Comparison of ENCODE assay signal across 27 mouse cellular contexts in genomic region chr11:79552622-79553021, GRCm38 (mm10). TPM values are rescaled to one million over a fixed set of nuclear protein-coding genes. Genes with fewer than 3 reads are reported as not detected.
A peak's percentile ranks its signal among the peaks of the same experiment; 100 is the strongest.
DNase-seq lines count a peak whose midpoint lies in the region; ATAC-seq and TF ChIP-seq lines count a peak whose summit lies in the region.
"Had no signal": no experiment of that assay in that cellular context is flagged by ENCODE, and none has a peak within 500 bp of the region (broad histone marks: within the 10 kb centered on the region; RNA-seq: fewer than 3 reads in every experiment).

No protein-coding gene starts in this region.

- H3K4me1 ChIP-seq in liver, embryonic 14.5 days (replicated peaks; ENCODE audit: control insufficient read depth in 2 of 2, insufficient read depth in 2 of 2, low read length in 1 of 2): peaks cover 3% of the 10 kb centered on the region in 2 experiments; a peak in 3 of 4 replicates
- H3K4me1 ChIP-seq in liver, embryonic 11.5 days (replicated peaks; ENCODE audit: control insufficient read depth, insufficient read depth, low read length): no peaks in the 10 kb centered on the region; the same call in 1 of the 2 replicates
- no peaks in the 10 kb centered on the region for H3K4me1 ChIP-seq in liver, postnatal 0 days (ENCODE audit: insufficient read depth)
- H3K4me1 ChIP-seq in hindbrain, embryonic 16.5 days (ENCODE audit: control insufficient read depth, insufficient read depth, low read depth, low read length): no peaks in the 10 kb centered on the region
- H3K4me1 ChIP-seq: embryonic facial prominence, embryonic 13.5 days; forebrain, embryonic 15.5 days; heart, embryonic 10.5 days; hindbrain, embryonic 15.5 days; kidney, embryonic 15.5 days; limb, embryonic 13.5 days; midbrain, embryonic 12.5 days; stomach, embryonic 15.5 days had no signal

- H3K4me2 ChIP-seq in liver, embryonic 14.5 days (ENCODE audit: low read depth): no peak overlapping the region
- no peak overlapping the region for H3K4me2 ChIP-seq in liver, embryonic 11.5 days
- H3K4me2 ChIP-seq in liver, postnatal 0 days (ENCODE audit: low read depth, low read length): no peak overlapping the region
- H3K4me2 ChIP-seq in hindbrain, embryonic 16.5 days (ENCODE audit: low read length): no peak overlapping the region
- H3K4me2 ChIP-seq: embryonic facial prominence, embryonic 13.5 days; forebrain, embryonic 15.5 days; hindbrain, embryonic 15.5 days; kidney, embryonic 15.5 days; limb, embryonic 13.5 days; midbrain, embryonic 12.5 days; stomach, embryonic 15.5 days had no signal

- no peak overlapping the region for H3K9ac ChIP-seq in liver, embryonic 14.5 days (replicated peaks)
- H3K9ac ChIP-seq in liver, embryonic 11.5 days (ENCODE audit: low read depth, low read length): no peak overlapping the region
- H3K9ac ChIP-seq in liver, postnatal 0 days (replicated peaks): no peak overlapping the region
- H3K9ac ChIP-seq in hindbrain, embryonic 16.5 days (ENCODE audit: low read depth, low read length): no peak overlapping the region
- H3K9ac ChIP-seq: embryonic facial prominence, embryonic 13.5 days; forebrain, embryonic 15.5 days; hindbrain, embryonic 15.5 days; kidney, embryonic 15.5 days; limb, embryonic 13.5 days; midbrain, embryonic 12.5 days; stomach, embryonic 15.5 days had no signal

- no peak overlapping the region for H3K4me3 ChIP-seq in liver, embryonic 14.5 days (ENCODE audit: insufficient read depth in 1 of 2, low read depth in 2 of 2, low read length in 2 of 2)
- no peak overlapping the region for H3K4me3 ChIP-seq in liver, embryonic 11.5 days (ENCODE audit: low read depth, low read length)
- no peak overlapping the region for H3K4me3 ChIP-seq in liver, postnatal 0 days (ENCODE audit: low read depth, low read length)
- H3K4me3 ChIP-seq in hindbrain, embryonic 16.5 days (ENCODE audit: low read length): no peak overlapping the region
- H3K4me3 ChIP-seq: embryonic facial prominence, embryonic 13.5 days; forebrain, embryonic 15.5 days; heart, embryonic 10.5 days; hindbrain, embryonic 15.5 days; kidney, embryonic 15.5 days; limb, embryonic 13.5 days; midbrain, embryonic 12.5 days; stomach, embryonic 15.5 days had no signal

- peaks cover 3% of the 10 kb centered on the region for H3K36me3 ChIP-seq in liver, embryonic 14.5 days (replicated peaks; ENCODE audit: control insufficient read depth, insufficient read depth, low read depth)
- H3K36me3 ChIP-seq in liver, embryonic 11.5 days (ENCODE audit: control insufficient read depth, insufficient read depth, low read length): peaks cover 17% of the 10 kb centered on the region
- peaks cover 46% of the 10 kb centered on the region for H3K36me3 ChIP-seq in liver, postnatal 0 days (replicated peaks; ENCODE audit: insufficient read depth, low read length)
- H3K36me3 ChIP-seq in hindbrain, embryonic 16.5 days (ENCODE audit: control insufficient read depth, insufficient read depth, low read length): peaks cover 46% of the 10 kb centered on the region

- WGBS in liver, embryonic 14.5 days (ENCODE audit: insufficient replicate concordance): 7% methylated on average over 1 of the region's 1 CpGs
- WGBS in liver, embryonic 11.5 days: 20% methylated on average over 1 of the region's 1 CpGs
- WGBS in liver, postnatal 0 days (ENCODE audit: insufficient replicate concordance): 29% methylated on average over 1 of the region's 1 CpGs
- 83% methylated on average over 1 of the region's 1 CpGs for WGBS in hindbrain, embryonic 16.5 days

- no peak overlapping the region for H3K27ac ChIP-seq in liver, embryonic 14.5 days
- no peak overlapping the region for H3K27ac ChIP-seq in liver, embryonic 11.5 days (ENCODE audit: low read depth, low read length)
- no peak overlapping the region for H3K27ac ChIP-seq in liver, postnatal 0 days (ENCODE audit: low read depth)
- no peak overlapping the region for H3K27ac ChIP-seq in hindbrain, embryonic 16.5 days (ENCODE audit: low read depth, low read length)
- H3K27ac ChIP-seq: embryonic facial prominence, embryonic 13.5 days; forebrain, embryonic 15.5 days; heart, embryonic 10.5 days; hindbrain, embryonic 15.5 days; kidney, embryonic 15.5 days; limb, embryonic 13.5 days; macrophage; midbrain, embryonic 12.5 days; stomach, embryonic 15.5 days had no signal

- H3K9me3 ChIP-seq in liver, embryonic 14.5 days (ENCODE audit: control insufficient read depth, low read length): no peaks in the 10 kb centered on the region
- H3K9me3 ChIP-seq in liver, embryonic 11.5 days (ENCODE audit: control insufficient read depth, low read length): no peaks in the 10 kb centered on the region
- no peaks in the 10 kb centered on the region for H3K9me3 ChIP-seq in liver, postnatal 0 days (ENCODE audit: low read length)
- no peaks in the 10 kb centered on the region for H3K9me3 ChIP-seq in hindbrain, embryonic 16.5 days (ENCODE audit: control insufficient read depth, low read length)
- H3K9me3 ChIP-seq: embryonic facial prominence, embryonic 13.5 days; forebrain, embryonic 15.5 days; heart, embryonic 10.5 days; hindbrain, embryonic 15.5 days; kidney, embryonic 15.5 days; limb, embryonic 13.5 days; midbrain, embryonic 12.5 days; stomach, embryonic 15.5 days had no signal

- TF ChIP-seq EP300 in liver, embryonic 14.5 days (IDR thresholded peaks at IDR 0.05; ENCODE audit: low read depth): peak; percentile 35
- TF ChIP-seq EP300 in liver, postnatal 0 days (IDR thresholded peaks at IDR 0.05; ENCODE audit: low read depth): peak; percentile 39

- no peak for TF ChIP-seq CTCF in liver, embryonic 14.5 days (IDR thresholded peaks at IDR 0.05; ENCODE audit: low read depth)
- TF ChIP-seq CTCF in liver, postnatal 0 days (IDR thresholded peaks at IDR 0.05; ENCODE audit: low read depth): no peak

- DNase-seq in CD4-positive, CD25-positive, alpha-beta regulatory T cell, adult 2 months (ENCODE audit: low read depth, low spot score): peak; percentile 30
- peak in 2 of 3 experiments; percentile 24 to 33 for DNase-seq in liver, embryonic 14.5 days (ENCODE audit: low read depth in 3 of 3, low spot score in 3 of 3)
- DNase-seq in liver, embryonic 11.5 days (ENCODE audit: low spot score): no peak
- peak; percentile 5 for DNase-seq in MN1 (ENCODE audit: low spot score)
- DNase-seq in liver, postnatal 0 days: no peak
- no peak for DNase-seq in cerebellum, adult 9-10 months
- DNase-seq: cerebellum, adult 2 months; cerebellum, postnatal 36 days; embryo, embryonic 11 days; kidney, postnatal 36 days; retina, postnatal 1 day had no signal

- ATAC-seq in CD4-positive, CD25-positive, alpha-beta regulatory T cell, adult 4 months: no peak
- peak; percentile 56; the same call in 1 of the 2 replicates for ATAC-seq in liver, embryonic 14.5 days (ENCODE audit: insufficient read depth)
- no peak; the same call in 1 of the 2 replicates for ATAC-seq in liver, embryonic 11.5 days (replicated peaks; ENCODE audit: low FRiP score)
- peak; percentile 44; the same call in 1 of the 2 replicates for ATAC-seq in liver, postnatal 0 days
- ATAC-seq in hindbrain, embryonic 16.5 days: no peak
- ATAC-seq: activated CD4-positive, CD25-positive, alpha-beta regulatory T cell, adult 4 months; forebrain, embryonic 15.5 days; intestine, embryonic 16.5 days; lung, postnatal 0 days had no signal

- H3K27me3 ChIP-seq in liver, embryonic 14.5 days (ENCODE audit: control insufficient read depth, insufficient read depth, low read length): no peaks in the 10 kb centered on the region
- H3K27me3 ChIP-seq in liver, embryonic 11.5 days (replicated peaks; ENCODE audit: control insufficient read depth, insufficient read depth, low read length): no peaks in the 10 kb centered on the region
- no peaks in the 10 kb centered on the region for H3K27me3 ChIP-seq in liver, postnatal 0 days (ENCODE audit: insufficient read depth, low read length)
- H3K27me3 ChIP-seq in hindbrain, embryonic 16.5 days (replicated peaks; ENCODE audit: control insufficient read depth, insufficient read depth, low read length): no peaks in the 10 kb centered on the region
- H3K27me3 ChIP-seq: embryonic facial prominence, embryonic 13.5 days; forebrain, embryonic 15.5 days; hindbrain, embryonic 15.5 days; kidney, embryonic 15.5 days; limb, embryonic 13.5 days; midbrain, embryonic 12.5 days; stomach, embryonic 15.5 days had no signal

RNA-seq across cellular contexts. Expression of gene Evi2a, which starts 22.2 kb away (rescaled TPM):
- 10 to 100 TPM; 43.8 to 53.2 TPM for polyA plus RNA-seq in CD4-positive, CD25-positive, alpha-beta regulatory T cell, adult 4 months (2017; shearing (Covaris generic))
- 2.4 and 3.9 TPM in 2 replicates for polyA plus RNA-seq in liver, embryonic 14.5 days (2012; rRNA removed)
- polyA plus RNA-seq in liver, embryonic 14.5 days (2014; fragmentation: Nextera tagmentation; extraction: Ambion mirVana): 4.2 TPM in 2 replicates
- 5.7 and 5.9 TPM in 2 replicates for polyA plus RNA-seq in liver, embryonic 11.5 days (2014; fragmentation: Nextera tagmentation; extraction: Ambion mirVana)
- polyA plus RNA-seq in liver, postnatal 0 days (2015; fragmentation: Nextera tagmentation; extraction: Ambion mirVana): 6.7 and 7.2 TPM in 2 replicates
- polyA plus RNA-seq in hindbrain, embryonic 16.5 days (2015; fragmentation: Nextera tagmentation; extraction: Ambion mirVana): 3.1 TPM in 2 replicates

RNA-seq across cellular contexts. Expression of gene Evi2, which starts 22.2 kb away (rescaled TPM):
- polyA plus RNA-seq in CD4-positive, CD25-positive, alpha-beta regulatory T cell, adult 4 months (2017; shearing (Covaris generic)): 1 to 10 TPM; 5.2 to 6.9 TPM
- polyA plus RNA-seq in liver, embryonic 14.5 days (2012; rRNA removed): 0.31 and 0.44 TPM in 2 replicates
- polyA plus RNA-seq in liver, embryonic 14.5 days (2014; fragmentation: Nextera tagmentation; extraction: Ambion mirVana): 0.59 and 0.63 TPM in 2 replicates
- 1.2 and 1.7 TPM in 2 replicates for polyA plus RNA-seq in liver, embryonic 11.5 days (2014; fragmentation: Nextera tagmentation; extraction: Ambion mirVana)
- polyA plus RNA-seq in liver, postnatal 0 days (2015; fragmentation: Nextera tagmentation; extraction: Ambion mirVana): 0.76 and 0.99 TPM in 2 replicates
- polyA plus RNA-seq in hindbrain, embryonic 16.5 days (2015; fragmentation: Nextera tagmentation; extraction: Ambion mirVana): 0.39 and 0.61 TPM in 2 replicates

RNA-seq across cellular contexts. Expression of gene Evi2b, which starts 29.1 kb away (rescaled TPM):
- polyA plus RNA-seq in CD4-positive, CD25-positive, alpha-beta regulatory T cell, adult 4 months (2017; shearing (Covaris generic)): 10 to 100 TPM; 70.5 to 70.9 TPM
- 8.4 and 9.7 TPM in 2 replicates for polyA plus RNA-seq in liver, embryonic 14.5 days (2012; rRNA removed)
- 7.7 and 7.8 TPM in 2 replicates for polyA plus RNA-seq in liver, embryonic 14.5 days (2014; fragmentation: Nextera tagmentation; extraction: Ambion mirVana)
- 12.7 and 14.4 TPM in 2 replicates for polyA plus RNA-seq in liver, embryonic 11.5 days (2014; fragmentation: Nextera tagmentation; extraction: Ambion mirVana)
- 7.7 and 7.9 TPM in 2 replicates for polyA plus RNA-seq in liver, postnatal 0 days (2015; fragmentation: Nextera tagmentation; extraction: Ambion mirVana)
- 0.36 TPM in 1 of 2 replicates, not detected in the other for polyA plus RNA-seq in hindbrain, embryonic 16.5 days (2015; fragmentation: Nextera tagmentation; extraction: Ambion mirVana)
- polyA plus RNA-seq: forebrain, embryonic 15.5 days; hindbrain, embryonic 15.5 days had no signal

RNA-seq across cellular contexts. Expression of gene Rab11fip4, which starts 38.4 kb away (rescaled TPM):
- 10 to 100 TPM in 1 of 2 experiments, 1 to 10 TPM in 1; 8.3 to 13.0 TPM for polyA plus RNA-seq in CD4-positive, CD25-positive, alpha-beta regulatory T cell, adult 4 months (2017; shearing (Covaris generic))
- polyA plus RNA-seq in liver, embryonic 14.5 days (2012; rRNA removed): 0.63 and 0.82 TPM in 2 replicates
- polyA plus RNA-seq in liver, embryonic 14.5 days (2014; fragmentation: Nextera tagmentation; extraction: Ambion mirVana): 0.46 and 0.64 TPM in 2 replicates
- 2.2 and 2.9 TPM in 2 replicates for polyA plus RNA-seq in liver, embryonic 11.5 days (2014; fragmentation: Nextera tagmentation; extraction: Ambion mirVana)
- polyA plus RNA-seq in liver, postnatal 0 days (2015; fragmentation: Nextera tagmentation; extraction: Ambion mirVana): 1.1 and 1.2 TPM in 2 replicates
- polyA plus RNA-seq in hindbrain, embryonic 16.5 days (2015; fragmentation: Nextera tagmentation; extraction: Ambion mirVana): 20.0 and 27.8 TPM in 2 replicates

RNA-seq across cellular contexts. Expression of gene Omg, which starts 48.7 kb away (rescaled TPM):
- not detected for polyA plus RNA-seq in CD4-positive, CD25-positive, alpha-beta regulatory T cell, adult 4 months (2017; shearing (Covaris generic))
- polyA plus RNA-seq in liver, embryonic 14.5 days (2012; rRNA removed): 0.01 and 0.02 TPM in 2 replicates
- polyA plus RNA-seq in liver, embryonic 14.5 days (2014; fragmentation: Nextera tagmentation; extraction: Ambion mirVana): not detected in 2 replicates
- polyA plus RNA-seq in liver, embryonic 11.5 days (2014; fragmentation: Nextera tagmentation; extraction: Ambion mirVana): 0.12 and 0.42 TPM in 2 replicates
- polyA plus RNA-seq in liver, postnatal 0 days (2015; fragmentation: Nextera tagmentation; extraction: Ambion mirVana): 0.05 and 0.09 TPM in 2 replicates
- polyA plus RNA-seq in hindbrain, embryonic 16.5 days (2015; fragmentation: Nextera tagmentation; extraction: Ambion mirVana): 12.5 and 17.1 TPM in 2 replicates
- polyA plus RNA-seq: activated CD4-positive, CD25-positive, alpha-beta regulatory T cell, adult 4 months; gonadal fat pad, adult 2 months; liver, embryonic 16.5 days; lung, postnatal 0 days had no signal

Comparison
In these comparisons a context has a peak if more than half of its experiments do, and no peak if none do; other contexts are left out.
1. DNase-seq: peak in CD4-positive, CD25-positive, alpha-beta regulatory T cell, adult 2 months (single experiment), liver, embryonic 14.5 days (2 of 3) and MN1 (single experiment); none in liver, embryonic 11.5 days (single experiment), liver, postnatal 0 days (single experiment) and cerebellum, adult 9-10 months (single experiment).
2. ATAC-seq: peak in liver, embryonic 14.5 days (single experiment) and liver, postnatal 0 days (single experiment); none in CD4-positive, CD25-positive, alpha-beta regulatory T cell, adult 4 months (single experiment), liver, embryonic 11.5 days (single experiment) and hindbrain, embryonic 16.5 days (single experiment).